Mouse (Mus musculus): ENCODE measurements around the gene Tnfrsf19. TPM values are rescaled to one million over a fixed set of nuclear protein-coding genes. Genes with fewer than 3 reads are reported as not detected.

Gene Tnfrsf19
- 0.56 to 1.5 TPM (median 1.0 TPM) in 4 replicates for total RNA-seq (2023)

DNA sequence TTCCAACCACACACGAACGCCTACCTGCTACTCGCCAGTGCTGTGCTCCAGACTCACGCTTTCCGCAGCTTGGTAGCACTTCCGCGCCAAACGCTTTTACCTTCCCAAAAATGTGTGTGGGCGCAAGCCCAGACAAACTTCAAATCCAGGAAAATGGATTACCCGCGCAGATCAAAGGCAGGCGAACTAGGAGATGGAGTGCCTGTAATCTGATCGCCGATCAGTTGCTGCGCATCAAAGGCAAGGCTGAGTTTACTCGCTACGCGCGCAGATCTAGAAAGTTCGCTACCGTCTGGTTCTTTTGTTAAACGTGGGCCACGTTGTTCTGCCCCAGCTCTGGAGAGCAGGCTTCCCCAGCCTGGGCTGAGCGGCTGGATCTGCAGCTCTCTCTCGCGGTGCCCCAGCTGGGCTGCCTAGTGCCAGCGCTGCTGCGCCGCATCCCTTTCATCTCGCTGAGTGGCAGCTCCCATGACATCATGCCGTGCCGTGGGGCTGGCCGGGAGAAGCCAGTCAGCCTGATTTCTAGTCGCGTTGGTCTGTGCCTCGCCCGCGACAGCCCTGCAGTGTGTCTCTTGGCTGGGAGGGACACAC lies at the start of gene Tnfrsf19:
TSS of gene Tnfrsf19 (minus strand) at position 400 of the 591 bp plus-strand sequence.

Other genes starting within 250 kb of the Tnfrsf19 start
- 19.1 to 20.5 TPM (median 19.6 TPM) in 4 replicates for gene Sacs, start 92.0 kb upstream of the Tnfrsf19 start, total RNA-seq (2023)
- not detected in 4 replicates for gene Sgcg, start 212.0 kb upstream of the Tnfrsf19 start, total RNA-seq (2023)

Data from B cell, adult 62 days (primary cell).